Mouse (Mus musculus) brain, embryonic 18.5 days (tissue): ENCODE measurements around the gene Tap2.

Source experiments
- DNase-seq: peaks from one replicate; pipeline ENCODE4 v3.0.0-alpha.2; 2012; ENCODE audit warnings: low read depth, low spot score

Tap2 gene

GRCm38 (mm10) chr17:34203444-34203843 is at the start of gene Tap2:
TSS of gene Tap2 (plus strand) at chr17:34203527.
- no peak for DNase-seq

- no peak for DNase-seq
Observed at GRCm38 (mm10) chr17:34155534-34155933, 47.8 kb upstream of the Tap2 start.

- no peak for DNase-seq
Observed at GRCm38 (mm10) chr17:34164202-34164895, 39.0 kb upstream of the Tap2 start.

- no peak for DNase-seq
Observed at GRCm38 (mm10) chr17:34165033-34165730, 38.1 kb upstream of the Tap2 start.

- DNase-seq = no peak
Observed at GRCm38 (mm10) chr17:34169279-34169678, 34.0 kb upstream of the Tap2 start.

GRCm38 (mm10) chr17:34170487-34170876 is 32.8 kb upstream of the Tap2 start:
- no peak for DNase-seq

GRCm38 (mm10) chr17:34170877-34171498 is 32.3 kb upstream of the Tap2 start:
- peak; percentile 39 for DNase-seq

GRCm38 (mm10) chr17:34172528-34172927 is 30.8 kb upstream of the Tap2 start:
- DNase-seq = no peak

- DNase-seq = no peak
Observed at GRCm38 (mm10) chr17:34174075-34174474, 29.3 kb upstream of the Tap2 start.

GRCm38 (mm10) chr17:34177179-34177578 is 26.1 kb upstream of the Tap2 start:
- DNase-seq = no peak

GRCm38 (mm10) chr17:34179019-34179418 is 24.3 kb upstream of the Tap2 start:
- no peak for DNase-seq

GRCm38 (mm10) chr17:34179913-34180859 is 23.1 kb upstream of the Tap2 start:
- no peak for DNase-seq

- no peak for DNase-seq
Observed at GRCm38 (mm10) chr17:34183564-34184219, 19.6 kb upstream of the Tap2 start.

GRCm38 (mm10) chr17:34185526-34185925 is 17.8 kb upstream of the Tap2 start:
- no peak for DNase-seq

- no peak for DNase-seq
Observed at GRCm38 (mm10) chr17:34186885-34187260, 16.5 kb upstream of the Tap2 start.

- peak; percentile 77 for DNase-seq
Observed at GRCm38 (mm10) chr17:34187261-34187916, 15.9 kb upstream of the Tap2 start, which contains the start of the genes Tap1 and Psmb9. TSS of gene Tap1 (plus strand) at chr17:34187553. TSS of gene Psmb9 (minus strand) at chr17:34187764.

GRCm38 (mm10) chr17:34188010-34188409 is 15.3 kb upstream of the Tap2 start:
- no peak for DNase-seq

- no peak for DNase-seq
Observed at GRCm38 (mm10) chr17:34188986-34189385, 14.3 kb upstream of the Tap2 start.

GRCm38 (mm10) chr17:34192852-34193251 is 10.5 kb upstream of the Tap2 start:
- no peak for DNase-seq

GRCm38 (mm10) chr17:34193468-34193867 is 9.9 kb upstream of the Tap2 start:
- no peak for DNase-seq
